Mouse (Mus musculus): ENCODE measurements at regions not wholly inside any gene's neighbourhood (a gene's known extent, or its start where the extent isn't known, plus 50 kb on each side); places are given as distances from the start of the nearest gene placed in this dataset.
A peak's percentile ranks its signal among the peaks of the same experiment; 100 is the strongest.

DNA sequence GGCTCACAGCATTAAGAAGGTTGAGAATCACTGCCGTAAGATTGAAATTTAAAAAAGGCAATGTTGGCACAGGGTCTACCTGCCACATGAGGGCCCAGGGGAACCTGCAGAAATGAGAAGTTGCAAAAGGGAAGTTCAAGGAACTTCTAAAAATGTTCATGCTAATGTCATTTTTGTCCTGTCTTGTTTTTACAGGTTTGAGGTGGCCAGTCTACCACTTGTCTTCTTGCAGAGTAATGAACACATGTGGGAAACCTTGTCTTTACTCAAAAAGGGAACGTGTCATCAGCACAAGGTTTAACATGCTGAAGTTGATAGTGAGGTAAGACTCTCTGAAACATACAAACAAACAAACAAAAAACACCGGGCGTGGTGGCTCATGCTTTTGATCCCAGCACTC is 71.4 kb upstream of the Nanos1 start:
- DNase-seq (ENCODE audit: low spot score in 2 of 2), result no peak
- intact Hi-C loops (cut with DNase I), result loop anchor here (5.0 kb wide), 1 partner anchor 73 kb away; the partner anchor contains the start of gene Nanos1

DNA sequence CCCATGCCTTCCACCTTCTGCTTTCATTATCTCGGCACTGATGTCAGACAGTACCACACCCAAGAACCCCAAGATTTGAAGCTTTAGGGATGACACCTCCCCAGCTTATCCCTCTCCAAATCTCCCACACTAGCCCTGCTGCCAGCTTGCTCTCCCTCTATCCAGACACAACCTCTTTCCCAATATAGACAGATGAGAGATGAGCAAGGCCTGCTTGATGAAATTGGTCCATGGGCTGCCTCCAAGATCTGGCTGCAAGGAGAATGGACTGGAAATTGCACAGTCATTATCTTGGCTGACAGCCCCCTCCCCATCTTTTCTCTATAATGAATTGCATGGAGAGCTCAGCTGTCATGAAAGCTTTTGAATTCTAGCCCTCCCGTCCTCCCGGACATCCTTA is 73.5 kb upstream of the Nanos1 start:
- peak; percentile 36 to 56 for DNase-seq (ENCODE audit: low spot score in 2 of 2)
- intact Hi-C loops (cut with DNase I), result loop anchor here (5.0 kb wide), 1 partner anchor 75 kb away; the partner anchor contains the start of gene Nanos1

DNA sequence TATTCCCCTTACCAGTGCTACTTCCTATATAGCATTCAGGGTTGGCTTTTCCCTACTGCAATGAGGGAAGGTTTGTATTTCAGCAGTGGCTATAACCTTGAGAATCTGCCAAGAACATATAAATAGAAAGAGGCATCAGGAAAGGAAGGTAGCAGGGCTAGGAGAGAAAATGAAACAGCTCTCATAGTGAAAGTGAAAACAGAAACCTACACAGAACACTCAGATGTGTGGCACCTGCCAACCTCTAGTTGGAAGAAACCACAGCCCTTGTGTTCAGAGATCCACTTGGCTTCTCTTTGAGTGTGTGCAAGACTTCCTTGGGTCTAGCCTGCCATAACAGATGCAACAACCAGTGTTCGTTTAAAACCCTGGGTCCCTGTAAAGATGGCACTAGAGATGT is 74.3 kb upstream of the Nanos1 start:
- DNase-seq (ENCODE audit: low spot score in 2 of 2), result no peak
- intact Hi-C loops (cut with DNase I), result loop anchor here (5.0 kb wide), 1 partner anchor 76 kb away; the partner anchor contains the start of gene Nanos1

- intact Hi-C loops (cut with DNase I), result no loop called here
- DNase-seq (ENCODE audit: low spot score in 2 of 2), result no peak
Observed at GRCm38 (mm10) chr19:60678236-60678635, 77.6 kb upstream of the Nanos1 start.

DNA sequence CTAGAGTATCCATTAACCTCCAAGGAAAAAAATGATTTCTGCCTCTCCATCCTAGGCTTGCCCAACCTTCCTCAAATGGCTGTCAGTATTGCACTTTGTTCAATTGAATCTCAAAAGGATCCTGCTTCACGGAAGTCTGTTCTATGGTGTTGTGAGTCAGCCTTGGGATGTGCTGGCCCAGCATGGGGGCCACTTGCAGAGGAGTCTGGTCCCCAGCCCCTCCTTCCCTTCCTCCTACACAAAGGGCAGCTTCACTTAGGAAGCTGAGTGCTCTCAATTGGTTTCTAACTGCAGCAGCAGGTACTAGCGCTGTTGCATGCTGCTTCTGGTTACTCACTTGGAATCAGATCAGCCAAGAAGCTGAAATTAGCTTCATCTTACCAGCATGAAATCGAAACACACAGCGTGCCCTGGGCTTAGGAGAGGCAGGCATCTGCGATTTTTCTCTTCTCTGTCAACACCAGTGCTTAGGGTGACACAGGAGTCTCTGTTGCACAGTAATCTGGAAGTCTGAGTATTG is 80.8 kb upstream of the Nanos1 start:
- DNase-seq (ENCODE audit: low spot score in 2 of 2), result peak in 1 of 2 experiments; percentile 5
- intact Hi-C loops (cut with DNase I), result no loop called here

- DNase-seq (ENCODE audit: low spot score in 2 of 2), result no peak
- intact Hi-C loops (cut with DNase I), result no loop called here
Observed at GRCm38 (mm10) chr19:60670781-60671180, 85.0 kb upstream of the Nanos1 start.

GRCm38 (mm10) chr19:60665842-60666241 is 85.0 kb upstream of the Cacul1 start:
- no peak for DNase-seq (ENCODE audit: low spot score in 2 of 2)
- intact Hi-C loops (cut with DNase I), result no loop called here

DNA sequence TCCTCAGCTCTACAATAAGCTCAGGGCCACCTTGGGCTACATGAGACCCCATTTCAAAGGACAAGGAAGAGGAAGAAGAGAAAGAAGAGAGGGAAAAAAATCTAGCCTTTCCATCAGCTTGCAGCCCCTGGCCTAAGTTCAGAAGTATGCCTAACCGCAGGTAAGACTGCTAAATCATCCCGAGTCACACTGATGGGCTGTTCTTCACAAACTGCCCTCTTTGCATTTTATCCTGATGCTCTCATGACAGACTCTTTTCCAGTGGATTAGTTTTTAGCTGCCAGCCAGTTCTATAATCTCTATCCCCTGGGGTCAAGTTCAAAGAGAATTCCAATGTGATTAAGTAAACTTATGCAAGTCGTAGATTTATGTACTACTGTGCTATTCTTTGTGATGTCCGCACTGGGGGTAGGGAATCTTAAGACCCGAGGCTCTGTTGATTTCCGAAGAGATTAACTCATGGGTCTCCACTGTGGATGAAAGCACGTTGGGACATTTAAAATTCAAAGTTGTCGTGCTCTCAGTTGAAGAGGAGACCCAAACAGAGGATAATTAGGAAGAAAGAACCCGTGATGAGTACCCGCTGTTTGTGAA is 70.4 kb upstream of the Cacul1 start:
- intact Hi-C loops (cut with DNase I), result no loop called here
- no peak for DNase-seq (ENCODE audit: low spot score in 2 of 2)

DNA sequence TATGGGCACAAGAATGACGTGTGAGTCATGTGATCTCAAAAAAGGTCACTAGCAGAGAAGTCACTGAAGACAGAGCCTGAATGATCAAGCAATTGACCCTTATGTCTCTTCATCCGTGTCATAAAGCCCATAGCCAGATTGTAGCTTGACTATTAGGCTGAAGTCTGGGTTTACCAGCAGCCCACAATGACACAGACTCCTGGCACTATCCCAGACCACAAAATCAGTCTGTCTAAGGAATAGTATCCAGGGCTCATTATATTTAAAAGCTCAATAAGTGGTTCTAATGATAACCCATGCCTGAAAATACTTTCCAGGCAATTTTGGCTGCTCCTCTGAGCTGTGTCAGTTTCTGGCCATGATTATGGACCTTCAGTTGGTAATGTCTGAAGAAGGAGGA is 59.2 kb upstream of the Cacul1 start:
- DNase-seq (ENCODE audit: low spot score in 2 of 2), result no peak
- intact Hi-C loops (cut with DNase I), result no loop called here

All from left cerebral cortex, postnatal 36 days (tissue).